Mouse (Mus musculus) ES-Bruce4 (cell line): ENCODE data around the gene Thap4.

Experiments used
- CTCF ChIP-seq: IDR thresholded peaks from one replicate; pipeline ENCODE4 v1.8.1; 2011; ENCODE audit warnings: low read depth, low read length
- POLR2A ChIP-seq: IDR thresholded peaks from one replicate; pipeline ENCODE4 v1.8.1; 2011; ENCODE audit warnings: low read length; ENCODE audit not compliant: insufficient read depth

DNA sequence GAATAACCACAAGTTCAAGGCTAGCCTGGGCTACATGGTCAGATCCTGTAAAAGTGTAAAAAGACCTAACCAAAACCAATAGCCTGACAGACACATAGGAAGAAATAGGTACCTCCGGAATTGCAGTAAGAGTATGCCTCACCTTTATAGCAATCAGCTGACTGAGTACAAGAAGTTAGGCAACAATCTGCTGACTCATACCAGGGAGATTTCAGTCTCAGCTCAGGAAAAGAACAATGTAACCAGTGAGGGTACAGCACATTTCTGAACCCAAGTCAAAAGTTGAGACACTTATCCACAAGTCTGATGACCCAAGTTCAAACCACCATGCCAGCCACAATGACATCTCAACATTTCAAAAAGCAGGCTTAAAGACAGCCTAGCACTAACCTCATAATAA lies 6.1 kb downstream of the Thap4 start:
- TF ChIP-seq POLR2A, result no peak
- TF ChIP-seq CTCF, result no peak
